Mouse (Mus musculus) limb, embryonic 15.5 days (tissue): ENCODE data around the gene Atp2c2. TPM values are rescaled to one million over a fixed set of nuclear protein-coding genes. Genes with fewer than 3 reads are reported as not detected.

Source experiments
- ATAC-seq: fragments of 200-750 bp; cut with Nextera tagmentation; 2 replicates; pipeline ENCODE4 v1.8.0; 2017; ENCODE audit warnings: low read depth, moderate TSS enrichment; ENCODE audit not compliant: insufficient number of reproducible peaks, low FRiP score, low TSS enrichment
- H3K27ac ChIP-seq: fragments of 300-500 bp; sonication (generic); 2 replicates; pipeline ENCODE4 v1.5.1; 2015; ENCODE audit warnings: moderate library complexity, mild to moderate bottlenecking, inconsistent platforms
- H3K27me3 ChIP-seq: fragments of 300-500 bp; sonication (generic); 2 replicates; pipeline ENCODE4 v1.6.1; 2015; ENCODE audit warnings: inconsistent platforms
- H3K36me3 ChIP-seq: fragments of 300-500 bp; sonication (generic); 2 replicates; pipeline ENCODE4 v1.6.1; 2015; ENCODE audit warnings: inconsistent platforms
- H3K4me1 ChIP-seq: fragments of 300-500 bp; sonication (generic); 2 replicates; pipeline ENCODE4 v1.6.1; 2015; ENCODE audit warnings: inconsistent platforms
- H3K4me2 ChIP-seq: fragments of 300-500 bp; sonication (generic); 2 replicates; pipeline ENCODE4 v1.6.1; 2015; ENCODE audit warnings: mild to moderate bottlenecking, inconsistent platforms
- H3K4me3 ChIP-seq: fragments of 300-500 bp; sonication (generic); 2 replicates; pipeline ENCODE4 v1.5.1; 2015; ENCODE audit warnings: mild to moderate bottlenecking, inconsistent platforms
- H3K9ac ChIP-seq: fragments of 300-500 bp; sonication (generic); 2 replicates; pipeline ENCODE4 v1.6.1; 2015; ENCODE audit warnings: inconsistent platforms
- H3K9me3 ChIP-seq: fragments of 300-500 bp; sonication (generic); 2 replicates; pipeline ENCODE4 v1.6.1; 2016; ENCODE audit warnings: inconsistent platforms
- WGBS: fragments of 180-500 bp; shearing (Covaris S2); methylation state at CpG from one replicate; pipeline ENCODE4 v1.1.7; 2015; 5-methylcytosine and 5-hydroxymethylcytosine counted together
- polyA plus RNA-seq: library from polyadenylated mRNA; unstranded; fragments of >200 nt; fragmentation: Nextera tagmentation; extraction: Ambion mirVana; gene quantifications from 2 replicates; pipeline ENCODE4 v1.2.1, GENCODE M21; 2015

Gene Atp2c2
- polyA plus RNA-seq, 1 experiment from 2014 or later, result 5.8 TPM

DNA sequence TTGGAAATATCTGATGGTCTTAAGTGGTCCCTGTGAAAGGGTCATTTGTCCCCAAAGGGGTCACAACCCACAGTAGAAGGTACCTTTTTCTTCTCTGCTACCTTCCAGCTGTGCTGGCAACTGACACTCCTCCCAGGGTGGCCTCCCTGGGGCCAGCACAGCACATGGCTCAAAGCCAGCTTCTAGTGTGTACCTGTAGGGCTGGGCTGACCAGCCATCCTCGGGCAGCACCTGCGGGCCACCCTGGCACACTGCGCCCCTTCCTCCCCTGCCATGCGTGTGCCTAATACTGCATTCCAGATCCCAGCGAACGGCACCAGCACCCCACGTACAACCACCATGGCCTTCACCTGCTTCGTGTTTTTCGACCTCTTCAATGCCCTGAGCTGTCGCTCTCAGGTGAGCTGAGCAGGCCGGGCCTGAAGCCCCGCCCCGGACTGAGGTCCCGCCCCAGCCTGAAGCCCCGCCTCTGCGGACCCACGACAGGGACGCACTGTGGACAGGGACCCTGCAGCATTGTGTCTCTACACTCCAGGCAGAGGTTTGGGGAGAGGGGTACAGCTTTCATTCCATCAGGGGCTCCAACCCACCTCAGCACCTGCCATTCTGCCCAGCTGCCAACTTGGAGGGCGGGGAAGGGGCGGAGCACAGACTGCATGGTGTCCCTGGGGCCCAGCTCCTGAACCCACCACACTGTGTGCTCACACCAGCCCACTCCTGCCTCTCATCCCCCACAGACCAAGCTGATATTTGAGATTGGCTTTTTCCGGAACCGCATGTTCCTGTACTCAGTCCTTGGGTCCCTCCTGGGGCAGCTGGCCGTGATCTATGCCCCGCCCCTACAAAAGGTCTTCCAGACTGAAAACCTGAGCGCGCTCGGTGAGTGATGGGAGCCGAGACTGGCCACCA, 55.7 kb downstream of the Atp2c2 start:
- Histone ChIP-seq H3K9me3 (no peaks in the 10 kb centered on the region), H3K27me3 (no peaks in the 10 kb centered on the region), H3K36me3 (no peaks in the 10 kb centered on the region), H3K4me3 (peak overlapping the region; percentile 26), H3K4me1 (peaks cover 12% of the 10 kb centered on the region), H3K27ac (no peak overlapping the region), H3K9ac (no peak overlapping the region), H3K4me2 (peak overlapping the region; percentile 48)
- ATAC-seq, result no peak
- WGBS, result 25% methylated on average over 28 of the region's 28 CpGs

- Histone ChIP-seq H3K9me3 (no peaks in the 10 kb centered on the region), H3K4me2 (peak overlapping the region; percentile 48; the same call in 1 of the 2 replicates), H3K36me3 (peaks cover 2% of the 10 kb centered on the region), H3K9ac (no peak overlapping the region), H3K27me3 (no peaks in the 10 kb centered on the region), H3K4me1 (peaks cover 12% of the 10 kb centered on the region), H3K4me3 (no peak overlapping the region), H3K27ac (no peak overlapping the region)
- WGBS, result 77% methylated on average over 2 of the region's 2 CpGs
- no peak for ATAC-seq
These were observed 56.3 kb downstream of the Atp2c2 start for GRCm38 (mm10) chr8:119756147-119756461.

DNA sequence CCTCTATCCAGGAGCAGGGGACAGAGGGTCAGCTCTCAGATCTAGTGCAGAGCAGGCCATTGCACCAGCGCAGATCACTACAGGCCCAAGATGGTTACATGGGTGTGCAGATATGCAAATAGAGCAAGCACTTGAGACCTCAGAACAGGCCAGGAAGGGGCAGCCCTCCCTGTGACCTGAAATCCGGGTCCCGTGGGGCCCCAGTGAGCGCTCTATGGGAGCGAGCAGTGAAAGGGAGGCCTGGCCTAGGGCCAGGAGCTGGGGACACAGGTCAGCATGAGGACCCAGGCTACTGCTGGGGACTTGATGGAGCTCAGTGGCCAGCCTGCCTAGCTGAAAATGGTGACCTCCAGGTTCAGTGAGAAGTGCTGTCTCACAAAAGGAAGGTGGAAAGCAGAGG, 56.7 kb downstream of the Atp2c2 start:
- Histone ChIP-seq H3K36me3 (peaks cover 6% of the 10 kb centered on the region), H3K4me2 (no peak overlapping the region), H3K9me3 (no peaks in the 10 kb centered on the region), H3K4me1 (peaks cover 12% of the 10 kb centered on the region), H3K27ac (no peak overlapping the region), H3K27me3 (no peaks in the 10 kb centered on the region), H3K4me3 (no peak overlapping the region), H3K9ac (no peak overlapping the region)
- 69% methylated on average over 5 of the region's 5 CpGs for WGBS
- no peak for ATAC-seq

DNA sequence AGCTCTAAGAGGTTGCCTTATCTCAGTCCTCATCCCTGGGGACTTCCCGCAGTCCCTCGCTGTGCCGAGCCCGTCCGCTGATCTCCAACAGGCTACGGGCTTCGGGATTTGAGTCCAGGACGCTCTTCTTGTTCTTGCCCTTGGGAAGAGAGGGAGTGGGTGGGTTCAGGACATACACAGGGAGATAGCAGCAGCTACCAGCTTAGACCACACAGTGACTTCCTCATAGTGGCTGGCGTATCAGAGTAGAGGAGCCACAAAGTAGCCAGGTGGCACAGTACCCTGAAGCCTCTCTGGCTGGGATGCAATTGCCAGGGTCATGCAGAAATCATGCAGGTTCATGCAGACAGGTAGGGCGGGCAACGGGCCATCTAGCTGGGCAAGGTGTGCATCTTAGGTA, 61.9 kb downstream of the Atp2c2 start:
- H3K4me3 ChIP-seq, result no peak overlapping the region
- ATAC-seq, result no peak
- peaks cover 35% of the 10 kb centered on the region for H3K36me3 ChIP-seq
- H3K27ac ChIP-seq, result no peak overlapping the region
- no peak overlapping the region for H3K9ac ChIP-seq
- no peaks in the 10 kb centered on the region for H3K4me1 ChIP-seq
- 92% methylated on average over 11 of the region's 11 CpGs for WGBS
- H3K4me2 ChIP-seq, result no peak overlapping the region
- no peaks in the 10 kb centered on the region for H3K27me3 ChIP-seq
- H3K9me3 ChIP-seq, result no peaks in the 10 kb centered on the region

- ATAC-seq, result no peak
- WGBS, result 86% methylated on average over 21 of the region's 21 CpGs
- Histone ChIP-seq H3K27ac (no peak overlapping the region), H3K27me3 (no peaks in the 10 kb centered on the region), H3K9ac (no peak overlapping the region), H3K4me2 (no peak overlapping the region), H3K9me3 (no peaks in the 10 kb centered on the region), H3K4me1 (no peaks in the 10 kb centered on the region), H3K36me3 (peaks cover 44% of the 10 kb centered on the region), H3K4me3 (no peak overlapping the region)
These were observed 62.7 kb downstream of the Atp2c2 start for GRCm38 (mm10) chr8:119762226-119763220.

DNA sequence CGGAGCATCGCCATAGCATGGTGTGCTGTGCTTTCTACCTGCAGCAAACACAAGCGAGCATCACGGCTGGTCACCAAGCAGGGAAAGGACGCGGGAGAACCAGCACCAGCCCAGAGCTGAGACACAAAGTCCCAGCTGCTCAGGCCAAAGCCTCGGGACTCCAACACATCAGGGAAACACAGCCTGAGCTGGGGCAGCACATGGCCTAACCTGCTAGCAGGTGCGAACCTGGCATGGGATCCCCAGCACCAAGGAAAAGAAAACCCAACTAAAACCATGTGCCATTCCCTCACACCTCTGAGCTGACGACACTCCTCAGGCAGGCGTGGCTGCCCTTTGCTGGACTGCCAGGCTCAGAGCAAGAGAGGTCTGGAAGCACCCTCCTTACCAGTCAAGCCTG, 65.5 kb downstream of the Atp2c2 start:
- peaks cover 57% of the 10 kb centered on the region for H3K36me3 ChIP-seq
- no peak for ATAC-seq
- no peak overlapping the region for H3K4me2 ChIP-seq
- H3K4me3 ChIP-seq, result no peak overlapping the region
- H3K9ac ChIP-seq, result no peak overlapping the region
- H3K27me3 ChIP-seq, result no peaks in the 10 kb centered on the region
- no peaks in the 10 kb centered on the region for H3K9me3 ChIP-seq
- H3K4me1 ChIP-seq, result no peaks in the 10 kb centered on the region
- H3K27ac ChIP-seq, result no peak overlapping the region
- WGBS, result 85% methylated on average over 10 of the region's 10 CpGs

GRCm38 (mm10) chr8:119765761-119766444, 66.1 kb downstream of the Atp2c2 start:
- WGBS, result 74% methylated on average over 22 of the region's 22 CpGs
- no peak overlapping the region for H3K4me3 ChIP-seq
- no peak for ATAC-seq

DNA sequence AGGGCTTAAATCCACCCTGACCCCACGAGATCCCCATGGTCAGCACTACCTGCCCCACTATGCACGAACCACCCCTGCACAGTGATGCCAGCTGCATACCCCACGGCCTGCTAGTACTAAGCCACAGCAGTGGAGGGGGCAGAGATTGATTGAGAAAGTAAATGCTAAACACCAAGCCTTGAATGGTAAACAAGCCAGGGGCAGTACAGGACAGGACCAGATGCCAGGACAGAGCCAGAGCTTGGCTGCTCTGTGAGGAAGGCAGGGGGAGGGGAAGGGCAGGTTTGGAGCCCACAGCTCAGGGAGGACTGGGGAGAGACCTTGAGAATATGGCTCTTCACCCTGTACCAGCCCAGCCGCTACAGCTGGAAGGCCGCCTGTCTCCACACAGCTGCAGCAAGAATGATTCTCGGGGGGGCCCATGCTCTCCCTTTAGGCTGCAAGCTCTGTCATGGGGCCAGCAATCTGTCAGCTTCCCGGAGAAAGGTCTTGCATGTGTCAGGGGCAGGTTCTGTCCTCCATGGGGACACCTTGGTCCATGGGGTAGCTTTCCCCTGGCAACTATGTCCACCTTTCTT, 76.9 kb downstream of the Atp2c2 start:
- no peak overlapping the region for H3K9ac ChIP-seq
- no peak for ATAC-seq
- H3K36me3 ChIP-seq, result peaks cover 6% of the 10 kb centered on the region; the same call in 1 of the 2 replicates
- peaks cover 16% of the 10 kb centered on the region for H3K4me1 ChIP-seq
- no peak overlapping the region for H3K27ac ChIP-seq
- no peaks in the 10 kb centered on the region for H3K27me3 ChIP-seq
- no peak overlapping the region for H3K4me3 ChIP-seq
- WGBS, result 80% methylated on average over 7 of the region's 7 CpGs
- no peak overlapping the region for H3K4me2 ChIP-seq
- no peaks in the 10 kb centered on the region for H3K9me3 ChIP-seq

More at GRCm38 (mm10) chr8:119765761-119766444, 66.1 kb downstream of the Atp2c2 start:
- Histone ChIP-seq H3K27ac (no peak overlapping the region), H3K4me1 (no peaks in the 10 kb centered on the region), H3K36me3 (peaks cover 57% of the 10 kb centered on the region), H3K9ac (no peak overlapping the region), H3K4me2 (no peak overlapping the region), H3K9me3 (no peaks in the 10 kb centered on the region), H3K27me3 (no peaks in the 10 kb centered on the region)

DNA sequence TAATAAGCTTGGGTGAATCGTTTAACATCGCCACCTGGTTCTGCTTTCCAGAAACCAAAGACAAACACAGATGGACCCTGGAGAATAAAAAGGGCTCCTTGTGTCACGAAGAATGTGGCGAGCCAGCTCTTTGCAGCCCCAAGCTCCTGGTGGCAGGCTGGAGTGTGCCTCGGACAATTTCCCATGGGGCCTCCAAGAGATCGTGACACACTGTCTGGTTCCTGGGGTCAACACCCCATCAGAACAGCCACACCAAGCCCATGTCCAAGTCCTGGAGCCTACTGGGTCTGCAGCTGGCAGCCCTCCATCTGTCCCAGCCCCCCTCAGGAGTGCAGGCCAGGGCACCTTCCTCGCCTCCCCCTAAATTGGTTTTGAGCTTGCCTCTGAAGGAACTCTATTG, 78.0 kb downstream of the Atp2c2 start:
- no peaks in the 10 kb centered on the region for H3K27me3 ChIP-seq
- H3K36me3 ChIP-seq, result no peaks in the 10 kb centered on the region
- peak overlapping the region; percentile 82 for H3K27ac ChIP-seq
- peak overlapping the region; percentile 73 for H3K4me2 ChIP-seq
- H3K9me3 ChIP-seq, result no peaks in the 10 kb centered on the region
- peak overlapping the region; percentile 43 for H3K9ac ChIP-seq
- ATAC-seq, result no peak; the same call in 1 of the 2 replicates
- peaks cover 16% of the 10 kb centered on the region for H3K4me1 ChIP-seq
- H3K4me3 ChIP-seq, result peak overlapping the region; percentile 61
- WGBS, result 13% methylated on average over 7 of the region's 7 CpGs

DNA sequence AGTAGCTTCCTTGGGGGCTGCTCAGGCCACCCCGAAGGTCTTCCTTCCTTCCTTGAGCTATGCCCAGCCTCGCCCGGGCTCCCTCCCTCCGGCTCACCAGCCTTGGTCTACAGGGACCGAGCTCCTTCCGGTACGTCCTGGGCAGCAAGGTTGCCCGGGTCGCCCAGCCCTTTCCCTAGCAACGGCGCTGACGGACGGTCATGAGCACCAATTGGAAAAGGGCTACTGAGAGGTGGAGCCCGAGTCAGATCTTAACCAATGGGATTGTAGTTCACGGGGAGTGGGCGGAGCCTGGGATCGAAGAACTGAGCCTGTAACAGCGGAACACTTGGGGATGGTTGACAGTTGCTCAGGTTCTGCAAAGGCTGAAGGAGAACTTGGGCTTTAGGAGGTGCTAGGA, 78.5 kb downstream of the Atp2c2 start, which contains the start of gene Tldc1:
TSS of gene Tldc1 (minus strand) at position 154 of the 400 bp plus-strand sequence.
- WGBS, result 1% methylated on average over 18 of the region's 18 CpGs
- Histone ChIP-seq H3K4me3 (peak within 1 kb of the TSS; percentile 61), H3K27me3 (no peaks in the 10 kb centered on the region), H3K36me3 (no peaks in the 10 kb centered on the region), H3K9ac (peak within 1 kb of the TSS; percentile 43), H3K27ac (peak within 1 kb of the TSS; percentile 82), H3K4me1 (peaks cover 16% of the 10 kb centered on the region), H3K9me3 (no peaks in the 10 kb centered on the region), H3K4me2 (peak within 1 kb of the TSS; percentile 73)
- peak; percentile 95 for ATAC-seq
